Mouse (Mus musculus) midbrain, embryonic 12.5 days (tissue): ENCODE measurements around the gene Cyp2w1. TPM values are rescaled to one million over a fixed set of nuclear protein-coding genes. Genes with fewer than 3 reads are reported as not detected.

ENCODE experiments used
- ATAC-seq: fragments of 200-750 bp; cut with Nextera tagmentation; 2 replicates; pipeline ENCODE4 v1.8.0; 2017; ENCODE audit warnings: low read depth, moderate TSS enrichment, moderate library complexity; ENCODE audit not compliant: low FRiP score
- H3K27ac ChIP-seq: fragments of 300-500 bp; sonication (generic); replicated peaks from 2 replicates; pipeline ENCODE4 v1.5.1; 2016; ENCODE audit warnings: mild to moderate bottlenecking
- H3K27me3 ChIP-seq: fragments of 300-500 bp; sonication (generic); 2 replicates; pipeline ENCODE4 v1.6.1; 2016; ENCODE audit warnings: mild to moderate bottlenecking
- H3K36me3 ChIP-seq: fragments of 300-500 bp; sonication (generic); 2 replicates; pipeline ENCODE4 v1.6.1; 2016
- H3K4me1 ChIP-seq: fragments of 300-500 bp; sonication (generic); 2 replicates; pipeline ENCODE4 v1.6.1; 2016
- H3K4me2 ChIP-seq: fragments of 300-500 bp; sonication (generic); replicated peaks from 2 replicates; pipeline ENCODE4 v1.6.1; 2016; ENCODE audit warnings: mild to moderate bottlenecking, moderate library complexity
- H3K4me3 ChIP-seq: fragments of 300-500 bp; sonication (generic); 2 replicates; pipeline ENCODE4 v1.5.1; 2016; ENCODE audit warnings: mild to moderate bottlenecking
- H3K9ac ChIP-seq: fragments of 300-500 bp; sonication (generic); replicated peaks from 2 replicates; pipeline ENCODE4 v1.6.1; 2016; ENCODE audit warnings: mild to moderate bottlenecking, moderate library complexity
- H3K9me3 ChIP-seq: fragments of 300-500 bp; sonication (generic); 2 replicates; pipeline ENCODE4 v1.6.1; 2016; ENCODE audit warnings: mild to moderate bottlenecking
- WGBS: fragments of 180-500 bp; shearing (Covaris S2); methylation state at CpG from one replicate; pipeline ENCODE4 v1.1.7; 2016; 5-methylcytosine and 5-hydroxymethylcytosine counted together
- polyA plus RNA-seq: library from polyadenylated mRNA; unstranded; fragments of >200 nt; fragmentation: Nextera tagmentation; extraction: Ambion mirVana; gene quantifications from 2 replicates; pipeline ENCODE4 v1.2.1, GENCODE M21; 2016

Gene Cyp2w1
- polyA plus RNA-seq: 0.20 and 0.64 TPM in 2 replicates

DNA sequence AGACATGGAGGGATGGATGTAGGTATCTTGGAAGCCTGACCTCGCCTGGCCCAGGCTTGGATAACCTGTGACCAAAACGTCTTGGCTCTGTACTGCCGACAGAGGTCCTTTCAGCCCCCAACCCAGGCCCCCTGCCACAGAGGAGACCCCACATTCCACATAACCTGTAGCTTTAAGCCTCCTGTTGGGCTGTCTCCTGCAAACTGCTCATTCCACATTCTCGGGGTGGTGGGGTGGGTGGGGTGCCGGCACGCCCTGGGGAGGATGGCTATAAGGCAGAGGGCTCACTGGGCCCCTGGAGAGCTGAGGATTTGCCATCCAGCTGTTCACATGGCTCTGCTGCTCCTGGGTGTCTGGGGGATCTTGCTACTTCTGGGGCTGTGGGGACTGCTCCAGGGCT, at the start of gene Cyp2w1:
Cyp2w1 (plus strand) TSS at position 301 of the 400 bp plus-strand sequence.
- Histone ChIP-seq H3K9ac (no peak within 1 kb of the TSS), H3K27me3 (peaks cover 16% of the 10 kb centered on the region; the same call in 1 of the 2 replicates), H3K9me3 (no peaks in the 10 kb centered on the region), H3K4me2 (no peak within 1 kb of the TSS), H3K4me1 (peaks cover 9% of the 10 kb centered on the region; the same call in 1 of the 2 replicates), H3K36me3 (no peaks in the 10 kb centered on the region), H3K4me3 (no peak within 1 kb of the TSS), H3K27ac (no peak within 1 kb of the TSS)
- WGBS: 53% methylated on average over 5 of the region's 6 CpGs
- no peak for ATAC-seq

DNA sequence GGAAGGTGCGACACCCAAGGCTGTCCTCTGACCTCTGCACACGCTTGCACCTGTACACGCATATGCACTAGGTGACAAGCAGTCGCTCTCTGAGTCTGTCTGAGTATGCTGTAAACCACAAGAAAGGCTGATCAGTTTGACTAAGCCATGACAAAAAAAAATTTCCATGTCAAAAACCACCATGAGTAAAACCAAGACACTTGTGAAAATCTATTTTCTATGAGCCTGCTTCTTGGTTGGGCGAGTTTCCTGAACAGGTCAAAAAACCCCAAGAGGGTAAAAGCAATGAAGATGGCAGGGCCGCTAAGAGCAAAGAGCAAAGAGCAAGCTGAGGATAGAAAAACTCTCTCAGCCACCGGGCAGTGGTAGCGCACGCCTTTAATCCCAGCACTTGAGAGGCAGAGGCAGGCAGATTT, 48.8 kb upstream of the Cyp2w1 start:
- no peaks in the 10 kb centered on the region for H3K4me1 ChIP-seq
- no peaks in the 10 kb centered on the region for H3K27me3 ChIP-seq
- WGBS: 88% methylated on average over 9 of the region's 9 CpGs
- no peak overlapping the region for H3K4me3 ChIP-seq
- ATAC-seq: no peak
- no peaks in the 10 kb centered on the region for H3K36me3 ChIP-seq
- no peak overlapping the region for H3K4me2 ChIP-seq
- H3K9me3 ChIP-seq: no peaks in the 10 kb centered on the region
- H3K27ac ChIP-seq: no peak overlapping the region
- no peak overlapping the region for H3K9ac ChIP-seq

DNA sequence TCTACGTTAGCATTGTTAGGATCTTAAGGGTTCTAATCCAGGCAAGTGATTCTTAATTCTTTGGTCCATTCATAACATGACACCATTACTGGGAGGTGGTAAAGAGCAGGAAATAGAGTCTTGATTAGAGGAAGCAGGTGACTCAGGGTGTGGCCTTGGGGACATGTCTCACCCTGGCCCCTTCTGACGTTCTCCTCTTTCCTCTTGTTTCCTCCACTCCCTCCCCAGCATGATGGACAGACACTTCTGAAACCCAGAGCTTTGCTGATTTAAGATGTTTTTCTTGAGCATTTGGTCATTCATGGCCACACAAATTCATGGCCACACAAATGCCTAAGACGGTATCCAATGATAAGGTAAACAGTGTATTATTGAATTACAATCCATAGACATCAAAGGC, 42.5 kb upstream of the Cyp2w1 start:
- no peak overlapping the region for H3K27ac ChIP-seq
- H3K4me2 ChIP-seq: no peak overlapping the region
- 78% methylated on average over 3 of the region's 3 CpGs for WGBS
- no peaks in the 10 kb centered on the region for H3K36me3 ChIP-seq
- no peak for ATAC-seq
- no peaks in the 10 kb centered on the region for H3K27me3 ChIP-seq
- H3K4me1 ChIP-seq: no peaks in the 10 kb centered on the region
- H3K9ac ChIP-seq: no peak overlapping the region
- H3K9me3 ChIP-seq: no peaks in the 10 kb centered on the region
- H3K4me3 ChIP-seq: no peak overlapping the region

DNA sequence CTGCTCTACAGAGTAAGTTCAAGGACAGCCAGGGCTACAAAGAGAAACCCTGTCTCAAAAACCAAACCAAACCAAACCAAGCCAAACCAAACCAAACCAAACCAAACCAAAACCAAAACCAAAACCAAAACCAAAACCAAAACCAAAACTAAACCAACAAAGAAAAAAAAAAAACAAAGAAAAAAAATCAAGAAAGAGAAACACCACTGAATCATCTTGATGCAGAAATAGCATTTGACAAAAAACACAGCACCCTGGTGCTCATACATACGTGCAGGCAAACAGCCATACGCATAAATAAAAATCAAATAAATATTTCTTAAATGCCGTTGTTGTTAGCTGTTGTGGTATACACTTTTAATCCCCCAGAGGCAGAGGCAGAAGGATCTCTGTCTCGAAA, 41.9 kb upstream of the Cyp2w1 start:
- ATAC-seq: no peak
- Histone ChIP-seq H3K27me3 (no peaks in the 10 kb centered on the region), H3K27ac (no peak overlapping the region), H3K9ac (no peak overlapping the region), H3K4me1 (no peaks in the 10 kb centered on the region), H3K9me3 (no peaks in the 10 kb centered on the region), H3K4me2 (no peak overlapping the region), H3K36me3 (no peaks in the 10 kb centered on the region), H3K4me3 (no peak overlapping the region)
- WGBS: 90% methylated on average over 4 of the region's 4 CpGs

DNA sequence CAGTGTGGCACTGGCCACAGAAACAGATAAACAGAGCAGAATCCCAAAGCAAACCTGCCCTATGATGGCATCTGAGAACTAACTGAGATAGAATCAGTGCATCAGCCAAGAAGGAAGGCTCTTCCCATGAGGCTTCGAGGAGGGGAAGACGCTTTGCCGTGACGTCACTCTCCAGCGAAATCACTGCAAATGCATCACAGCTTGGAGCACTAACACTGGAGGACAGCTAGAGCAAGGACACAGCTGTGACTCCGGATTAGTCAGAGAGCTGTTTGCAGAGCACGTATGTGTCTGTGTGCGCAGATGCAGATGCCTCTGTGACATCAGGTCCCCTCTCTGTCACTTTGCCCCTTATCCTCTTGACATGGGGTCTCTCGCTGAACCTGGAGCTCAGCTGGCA, 40.6 kb upstream of the Cyp2w1 start:
- Histone ChIP-seq H3K4me3 (no peak overlapping the region), H3K4me2 (no peak overlapping the region), H3K9me3 (no peaks in the 10 kb centered on the region), H3K27ac (no peak overlapping the region), H3K4me1 (no peaks in the 10 kb centered on the region), H3K9ac (no peak overlapping the region), H3K36me3 (no peaks in the 10 kb centered on the region), H3K27me3 (no peaks in the 10 kb centered on the region)
- WGBS: 89% methylated on average over 9 of the region's 9 CpGs
- ATAC-seq: no peak

DNA sequence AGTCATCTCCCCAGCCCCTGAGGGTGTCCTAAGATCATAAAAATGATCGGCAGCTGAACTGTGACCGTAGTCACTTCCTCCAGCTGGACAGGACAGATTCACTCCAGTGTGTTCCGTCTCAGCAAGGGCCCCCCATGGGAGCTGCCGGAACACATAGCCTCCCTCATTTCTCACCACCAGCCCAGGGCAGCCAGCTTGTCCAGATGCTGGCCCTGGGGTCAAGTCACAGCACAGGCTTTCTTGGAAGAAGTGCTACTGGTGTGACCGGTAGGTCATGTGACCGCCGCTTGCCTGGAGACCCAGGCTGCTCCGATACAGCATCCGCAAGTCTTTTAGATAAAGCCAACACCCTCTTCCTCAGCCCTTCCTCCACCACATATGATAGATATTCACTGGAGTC, 38.9 kb upstream of the Cyp2w1 start:
- no peak for ATAC-seq
- Histone ChIP-seq H3K36me3 (no peaks in the 10 kb centered on the region), H3K4me1 (no peaks in the 10 kb centered on the region), H3K27ac (no peak overlapping the region), H3K9ac (no peak overlapping the region), H3K4me2 (no peak overlapping the region), H3K9me3 (no peaks in the 10 kb centered on the region), H3K27me3 (no peaks in the 10 kb centered on the region), H3K4me3 (no peak overlapping the region)
- 87% methylated on average over 9 of the region's 9 CpGs for WGBS

DNA sequence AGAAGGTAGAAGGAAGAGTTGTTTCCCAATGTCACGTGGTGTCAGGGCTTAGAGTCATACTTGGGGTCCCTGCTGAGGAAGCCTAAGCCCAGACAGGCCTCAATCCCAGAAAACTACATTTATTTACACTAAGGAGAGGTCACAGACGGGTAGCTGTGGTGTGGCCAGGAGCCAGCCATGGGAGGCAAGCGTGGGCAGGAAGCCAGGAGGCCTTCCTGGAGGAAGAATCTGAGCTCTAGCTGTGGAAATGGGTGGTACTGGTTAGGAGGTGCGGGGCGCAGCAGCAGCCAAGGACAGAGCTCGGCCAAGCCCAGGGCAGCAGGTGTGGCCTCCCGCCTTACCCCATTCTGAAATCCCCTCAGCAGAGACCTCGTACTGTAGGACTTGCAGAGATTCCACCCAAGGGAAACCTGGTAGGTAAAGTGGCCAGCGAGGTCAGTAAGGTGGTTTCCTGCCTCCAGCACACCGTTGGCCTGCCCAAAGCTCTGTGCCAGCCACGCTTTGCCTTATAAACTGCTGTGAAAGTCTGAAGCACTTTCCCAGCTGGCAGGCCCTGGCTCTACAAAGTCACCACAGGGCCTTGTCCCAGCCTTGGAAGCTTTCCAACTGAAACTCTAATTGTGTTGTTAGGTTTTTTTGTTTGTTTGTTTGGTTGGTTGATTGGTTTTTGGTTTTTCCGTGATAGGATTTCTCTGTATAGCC, 37.3 kb upstream of the Cyp2w1 start:
- Histone ChIP-seq H3K4me3 (no peak overlapping the region), H3K9ac (no peak overlapping the region), H3K9me3 (no peaks in the 10 kb centered on the region), H3K4me2 (no peak overlapping the region), H3K4me1 (no peaks in the 10 kb centered on the region), H3K27me3 (0 out of 2 replicates have a peak, but pooled peaks cover 2% of the 10 kb centered on the region), H3K36me3 (no peaks in the 10 kb centered on the region), H3K27ac (no peak overlapping the region)
- 87% methylated on average over 12 of the region's 12 CpGs for WGBS
- ATAC-seq: no peak

DNA sequence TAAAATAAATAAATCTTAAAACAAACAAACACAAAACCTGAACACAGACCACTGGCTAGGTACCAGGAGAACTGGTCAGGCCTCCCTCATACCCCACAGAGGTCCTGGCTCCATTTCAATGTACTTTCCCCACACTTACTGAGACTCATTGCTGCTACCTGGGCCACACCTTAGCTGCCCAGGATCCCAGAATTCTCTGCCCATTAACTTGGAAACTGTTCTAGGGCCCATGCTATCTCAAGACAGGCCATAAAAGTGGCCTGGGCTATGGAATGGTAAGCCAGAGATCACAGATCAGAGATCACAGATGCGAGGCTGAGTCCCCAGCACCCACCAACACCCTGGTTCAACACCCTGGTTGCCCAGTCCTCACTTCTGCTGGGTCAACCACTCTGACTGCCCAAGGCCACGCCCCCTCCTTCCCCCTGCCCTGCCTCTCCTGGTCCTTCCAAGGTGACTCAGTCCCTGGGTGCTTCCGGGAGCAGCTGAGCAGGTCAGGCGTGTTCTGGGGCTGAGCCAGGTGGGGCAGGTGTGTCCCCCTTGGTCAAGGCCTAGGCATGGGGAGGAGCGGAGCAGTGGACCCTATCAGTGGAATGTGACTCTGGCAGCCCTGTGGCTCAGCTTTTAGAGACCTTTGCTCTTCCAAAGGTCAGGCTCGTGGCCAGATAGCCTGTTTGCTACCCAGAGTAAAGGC, 35.3 kb upstream of the Cyp2w1 start:
- H3K36me3 ChIP-seq: no peaks in the 10 kb centered on the region
- H3K9ac ChIP-seq: no peak overlapping the region
- no peak for ATAC-seq
- H3K27ac ChIP-seq: no peak overlapping the region
- no peaks in the 10 kb centered on the region for H3K4me1 ChIP-seq
- 78% methylated on average over 6 of the region's 6 CpGs for WGBS
- H3K4me2 ChIP-seq: no peak overlapping the region
- H3K27me3 ChIP-seq: 0 out of 2 replicates have a peak, but pooled peaks cover 8% of the 10 kb centered on the region
- H3K9me3 ChIP-seq: no peaks in the 10 kb centered on the region
- H3K4me3 ChIP-seq: no peak overlapping the region

DNA sequence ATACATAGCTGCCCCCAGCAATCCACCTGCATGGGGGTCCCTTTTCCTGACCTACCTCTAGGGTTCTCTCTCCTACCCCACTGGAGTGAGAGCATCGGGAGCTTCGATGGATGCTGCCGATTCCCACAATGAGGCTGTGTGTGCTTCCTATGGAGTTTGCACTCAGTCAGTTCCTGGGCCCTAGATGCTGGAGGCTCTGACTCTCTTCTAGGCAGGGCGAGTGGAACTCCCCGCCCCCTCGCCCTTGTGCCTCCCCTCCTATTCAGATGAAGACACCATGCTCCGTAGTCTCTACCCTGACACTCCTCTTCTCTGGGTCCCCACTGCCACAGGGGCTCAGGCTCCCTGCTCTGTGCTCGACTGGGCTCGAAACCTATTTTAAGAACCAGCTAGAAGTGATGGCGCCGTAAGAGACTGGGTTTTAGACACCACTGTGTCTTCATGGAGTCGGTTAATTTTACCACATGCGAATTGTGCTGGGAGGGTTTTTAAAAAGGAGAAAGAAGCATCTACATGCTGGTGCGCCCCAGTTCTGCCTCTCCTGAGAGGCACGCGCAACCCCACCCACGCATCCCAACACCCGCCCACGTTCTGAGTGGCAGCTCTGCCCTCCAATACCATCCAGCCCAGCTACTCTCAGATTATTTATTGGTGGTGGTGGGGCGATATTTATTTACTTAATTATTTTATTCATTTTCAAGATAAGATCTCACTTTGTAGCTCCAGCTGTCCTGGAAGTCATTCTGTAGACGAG, 34.5 kb upstream of the Cyp2w1 start:
- Histone ChIP-seq H3K4me3 (no peak overlapping the region), H3K9ac (no peak overlapping the region), H3K36me3 (no peaks in the 10 kb centered on the region), H3K4me2 (no peak overlapping the region), H3K9me3 (no peaks in the 10 kb centered on the region), H3K27ac (no peak overlapping the region), H3K4me1 (no peaks in the 10 kb centered on the region), H3K27me3 (peaks cover 13% of the 10 kb centered on the region)
- ATAC-seq: no peak
- 65% methylated on average over 21 of the region's 21 CpGs for WGBS

DNA sequence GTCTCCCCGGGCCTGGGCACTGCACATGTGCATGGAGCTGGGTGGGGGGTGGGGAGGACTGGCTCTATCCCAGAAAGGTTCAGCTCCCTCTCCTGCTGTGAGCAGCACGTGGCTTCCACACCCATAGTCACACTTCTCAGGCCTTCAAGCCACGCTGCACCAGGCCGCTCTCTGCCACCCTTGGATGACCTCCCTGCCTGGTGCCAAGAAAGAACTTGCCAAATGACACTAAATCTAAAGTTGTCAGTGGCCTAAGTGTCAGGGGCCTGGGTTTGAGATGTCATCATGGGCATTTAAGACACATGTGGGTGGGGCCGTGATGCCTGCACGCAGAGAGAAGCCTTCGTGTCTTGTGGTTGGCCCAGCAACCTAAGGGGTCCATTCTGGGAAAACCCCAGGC, 32.0 kb upstream of the Cyp2w1 start:
- WGBS: 90% methylated on average over 7 of the region's 7 CpGs
- Histone ChIP-seq H3K4me2 (no peak overlapping the region), H3K27ac (no peak overlapping the region), H3K27me3 (peaks cover 38% of the 10 kb centered on the region), H3K4me1 (peaks cover 12% of the 10 kb centered on the region), H3K4me3 (no peak overlapping the region), H3K9me3 (no peaks in the 10 kb centered on the region), H3K9ac (no peak overlapping the region), H3K36me3 (no peaks in the 10 kb centered on the region)
- no peak for ATAC-seq

DNA sequence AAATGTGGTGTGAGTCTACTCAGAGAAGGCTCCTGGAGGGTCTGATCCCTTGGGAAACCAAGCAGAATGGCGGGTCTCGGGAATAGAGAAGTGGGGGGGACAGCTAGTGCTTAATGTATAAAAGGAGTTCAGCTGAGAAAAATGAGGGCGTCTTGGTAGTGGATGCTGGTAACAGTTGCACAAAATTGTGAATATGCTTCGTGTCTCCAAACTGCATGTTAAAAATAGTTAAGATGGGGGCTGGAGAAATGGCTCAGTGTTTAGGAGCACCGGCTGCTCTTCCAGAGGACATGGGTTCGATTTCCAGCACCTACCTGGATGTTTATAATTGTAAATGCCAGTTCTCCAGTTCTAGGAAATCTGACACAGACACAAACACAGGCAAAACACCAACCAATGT, 31.1 kb upstream of the Cyp2w1 start:
- 83% methylated on average over 6 of the region's 6 CpGs for WGBS
- no peak overlapping the region for H3K4me3 ChIP-seq
- peaks cover 12% of the 10 kb centered on the region for H3K4me1 ChIP-seq
- no peak overlapping the region for H3K9ac ChIP-seq
- H3K27me3 ChIP-seq: peaks cover 47% of the 10 kb centered on the region
- no peaks in the 10 kb centered on the region for H3K36me3 ChIP-seq
- H3K4me2 ChIP-seq: no peak overlapping the region
- no peaks in the 10 kb centered on the region for H3K9me3 ChIP-seq
- H3K27ac ChIP-seq: no peak overlapping the region
- no peak for ATAC-seq
